Mouse (Mus musculus) monocyte, adult 5-6 weeks (primary cell): ENCODE data around the gene Clasp2. TPM values are rescaled to one million over a fixed set of nuclear protein-coding genes. Genes with fewer than 3 reads are reported as not detected.
"Not testable (repeated sequence)": the region's sequence is repeated elsewhere in the genome, so short reads cannot be mapped to it uniquely, and the experiment has no call there.

ENCODE experiments used
- ATAC-seq: fragments of 153-309, 156-312 bp; replicated peaks from 2 replicates; pipeline ENCODE4 v1.8.0; 2017; ENCODE audit warnings: mild to moderate bottlenecking; ENCODE audit not compliant: low TSS enrichment, insufficient number of reproducible peaks, severe bottlenecking, poor library complexity, low FRiP score
- total RNA-seq: library from RNA; stranded (forward); fragments of 200-1000, 200-491, 200-594 nt; gene quantifications from 3 replicates; pipeline ENCODE4 v1.2.3, GENCODE M21; 2017

Clasp2 gene
- total RNA-seq, 1 experiment from 2014 or later, result 42.1 TPM

DNA sequence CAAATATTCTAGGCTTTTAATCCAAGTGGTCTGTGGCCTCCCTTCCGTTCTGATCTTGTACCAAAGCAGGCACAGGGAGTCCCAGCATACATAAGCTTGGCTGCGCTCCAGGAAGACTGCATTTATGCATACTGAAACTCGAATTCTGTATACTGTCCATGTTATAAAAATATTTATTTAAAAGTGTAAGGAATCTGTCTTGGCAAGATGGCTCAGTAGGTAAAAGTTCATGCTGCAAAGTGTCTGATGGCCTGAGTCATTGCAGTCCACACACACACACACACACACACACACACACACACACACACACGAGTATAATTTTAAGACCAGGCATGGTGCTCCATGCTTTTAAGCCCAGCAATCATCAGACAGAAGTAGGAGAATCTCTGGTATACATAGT is 161.9 kb downstream of the Clasp2 start:
- no peak for ATAC-seq

- not testable (repeated sequence) for ATAC-seq
These were observed 163.0 kb downstream of the Clasp2 start for GRCm38 (mm10) chr9:113904315-113904714.

DNA sequence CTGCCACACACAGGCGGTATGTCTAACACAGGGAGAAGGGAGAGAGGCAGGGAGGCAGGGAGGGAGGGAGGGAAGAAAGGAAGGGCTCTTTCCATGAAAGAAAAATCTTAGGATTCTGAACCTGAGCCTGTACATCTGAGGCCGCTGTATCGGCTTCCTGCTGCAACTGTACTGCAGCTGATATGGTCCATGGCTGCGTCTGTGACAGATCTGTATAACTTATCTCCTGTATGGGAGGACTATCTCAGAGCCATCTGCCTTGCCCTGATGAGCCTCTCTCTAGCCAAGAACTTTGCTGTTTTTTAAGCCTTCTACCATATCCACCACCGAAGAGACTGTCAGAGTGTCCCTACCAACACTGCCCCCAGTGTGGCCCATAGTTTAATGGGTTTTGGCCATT is 174.5 kb downstream of the Clasp2 start:
- ATAC-seq, result no peak

GRCm38 (mm10) chr9:113922677-113923076 is 181.4 kb downstream of the Clasp2 start:
- ATAC-seq, result no peak

- ATAC-seq, result no peak
These were observed 183.6 kb downstream of the Clasp2 start for GRCm38 (mm10) chr9:113924883-113925282.

DNA sequence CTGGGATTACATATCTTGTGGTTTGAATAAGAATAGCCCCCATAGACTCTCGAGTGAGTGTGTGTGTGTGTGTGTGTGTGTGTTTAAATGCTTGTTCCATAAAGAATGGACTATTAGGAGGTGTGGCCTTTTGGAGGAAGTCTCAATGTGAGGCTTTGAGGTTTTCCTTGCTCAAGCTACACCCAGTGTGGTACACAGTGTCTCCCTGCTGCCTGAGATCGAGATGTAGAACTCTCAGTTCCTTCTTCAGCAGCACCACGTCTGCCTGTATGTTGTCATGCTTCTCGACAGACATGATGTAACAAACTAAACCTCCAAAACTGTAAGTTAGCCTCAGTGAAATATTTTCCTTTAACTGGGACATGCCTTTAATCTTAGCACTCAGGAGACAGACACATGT is 187.3 kb downstream of the Clasp2 start:
- ATAC-seq, result peak; percentile 74

DNA sequence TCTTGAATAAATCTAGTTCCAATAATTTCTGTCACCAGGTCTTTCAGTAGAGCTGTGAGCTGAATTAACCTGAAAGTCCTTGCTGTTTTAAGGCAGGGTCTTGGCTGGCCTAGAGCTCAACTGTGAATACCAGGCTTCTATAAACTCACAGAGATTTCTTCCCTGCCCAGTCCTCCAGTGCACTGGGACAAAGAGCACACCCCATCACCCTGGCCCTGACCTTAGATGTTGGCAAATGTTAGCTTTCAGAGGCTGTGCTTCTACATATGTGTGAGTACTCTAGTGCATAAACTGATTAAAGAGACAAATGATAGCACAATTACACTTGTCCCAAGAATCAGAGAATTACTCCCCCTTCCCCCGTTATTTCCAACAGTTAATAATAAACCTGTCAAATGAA is 188.4 kb downstream of the Clasp2 start:
- no peak for ATAC-seq

DNA sequence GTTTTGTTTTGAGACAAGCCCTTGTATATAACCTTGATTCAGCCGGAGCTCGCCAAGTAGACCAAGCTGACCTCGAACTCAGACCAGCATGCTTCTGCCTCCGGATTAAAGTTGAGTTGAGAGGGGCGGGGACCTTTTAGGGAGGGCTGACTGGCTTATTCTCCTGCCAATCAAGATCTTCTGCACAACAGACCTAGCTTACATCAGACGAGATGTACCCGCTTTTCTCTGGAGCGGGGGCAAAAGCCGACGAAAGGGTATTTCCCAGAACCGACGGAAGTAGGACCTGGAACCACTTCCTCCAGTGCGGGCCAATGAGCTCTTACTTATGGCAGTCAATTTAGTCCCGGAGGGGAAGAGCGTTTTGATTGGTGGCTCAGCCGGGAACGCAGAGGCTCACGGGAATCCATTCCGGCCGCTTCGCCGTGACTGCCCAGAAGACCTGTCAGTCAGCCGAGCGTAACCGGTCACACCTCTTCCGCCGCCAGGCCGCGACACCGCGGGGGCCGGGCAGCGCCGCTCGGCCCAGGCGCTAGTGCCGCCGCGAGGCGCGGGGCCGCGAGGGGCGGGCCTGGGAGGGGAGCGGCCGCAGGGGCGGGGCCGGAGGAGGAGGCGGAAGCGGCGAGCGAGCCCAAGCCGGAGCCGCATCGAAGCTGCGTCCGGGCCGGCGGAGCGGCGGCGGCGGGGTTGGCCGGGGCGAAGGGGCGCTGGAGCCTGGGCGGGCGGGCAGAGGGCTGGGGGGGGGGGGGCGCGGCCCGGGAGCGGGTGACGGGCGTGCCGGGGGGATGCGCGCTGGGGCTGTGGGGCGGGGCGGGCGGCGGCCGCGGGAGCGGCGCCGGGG is 189.5 kb downstream of the Clasp2 start, which contains the start of gene Ubp1:
Gene Ubp1 (plus strand): TSS at position 401 of the 841 bp plus-strand sequence.
- peak; percentile 94 for ATAC-seq

- no peak for ATAC-seq
These were observed 190.3 kb downstream of the Clasp2 start for GRCm38 (mm10) chr9:113931375-113932099.

DNA sequence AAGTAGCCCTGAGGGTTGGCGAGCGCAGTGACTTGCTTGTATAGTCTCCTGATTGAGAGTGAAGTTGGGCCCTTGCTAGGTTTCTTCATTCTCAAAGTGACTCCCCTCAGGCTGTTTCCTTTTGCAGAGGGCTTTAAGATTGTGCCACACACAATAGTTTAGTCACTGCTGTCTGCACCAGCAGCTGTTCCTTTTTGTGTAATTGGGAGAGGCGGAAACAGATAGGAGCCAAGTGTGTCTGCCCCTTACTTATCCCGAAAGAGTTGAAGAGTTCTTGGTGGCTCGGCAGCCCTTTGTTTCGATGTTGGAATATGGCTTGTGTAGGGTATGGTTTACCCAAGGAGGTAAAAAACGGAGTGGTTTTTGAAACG is 190.8 kb downstream of the Clasp2 start:
- no peak for ATAC-seq

DNA sequence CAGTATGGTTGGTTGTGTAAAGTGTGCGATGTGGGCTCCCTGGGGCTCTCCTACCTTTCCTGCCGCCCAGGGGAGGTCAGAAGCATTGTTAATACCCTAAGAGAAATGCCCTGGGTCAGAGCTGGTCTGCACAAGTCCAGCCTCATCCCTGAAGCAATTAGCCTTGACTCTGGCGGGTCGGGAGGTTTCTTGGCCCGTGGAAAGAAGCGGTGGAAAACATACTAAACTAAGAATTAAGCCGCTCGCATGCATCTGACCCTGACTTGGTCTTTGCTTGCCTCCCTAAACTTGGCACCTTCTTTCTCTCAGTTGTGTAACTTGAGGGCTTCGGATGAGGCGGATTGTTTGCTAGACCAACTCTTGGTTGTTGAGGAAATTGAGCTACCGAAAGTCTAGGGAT is 191.2 kb downstream of the Clasp2 start:
- ATAC-seq, result no peak

GRCm38 (mm10) chr9:113935638-113936037 is 194.4 kb downstream of the Clasp2 start:
- no peak for ATAC-seq

DNA sequence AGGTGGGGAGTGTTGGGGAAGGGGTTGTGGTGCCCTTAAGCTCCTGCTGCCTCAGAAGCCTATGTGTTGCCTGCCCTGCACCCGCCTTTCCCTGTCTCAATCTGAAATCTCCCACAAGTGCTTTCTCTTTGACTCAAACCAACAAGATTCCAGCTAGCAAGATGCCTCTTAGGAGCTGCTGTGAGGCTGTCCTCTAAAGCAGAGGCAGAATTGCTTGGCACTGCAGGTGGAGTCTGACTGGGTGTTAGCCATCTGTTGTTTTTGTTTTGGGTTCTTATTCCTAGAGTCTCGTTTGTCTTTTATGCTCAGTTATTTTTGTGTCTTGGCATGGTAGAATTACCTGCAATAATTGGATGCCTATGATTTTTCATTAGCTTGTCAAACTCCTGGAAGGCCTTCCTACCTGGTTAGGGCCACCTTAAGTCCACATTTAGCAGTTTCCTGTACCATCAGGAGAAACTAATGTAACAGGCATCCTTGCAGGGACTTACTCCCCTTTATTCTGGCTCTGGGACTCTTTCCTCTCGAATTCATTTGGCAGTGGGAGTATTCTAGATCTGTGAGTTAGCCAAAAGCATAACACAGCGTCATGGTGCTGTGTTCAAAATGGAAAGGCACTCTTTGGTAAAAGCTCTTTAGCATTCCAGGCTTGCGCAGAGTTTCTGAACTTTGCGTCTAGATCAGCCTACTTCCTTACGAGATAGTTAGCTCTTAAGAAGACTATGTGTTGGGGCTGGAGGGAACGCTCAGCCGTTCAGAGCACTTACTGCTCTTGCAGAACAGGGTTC is 198.0 kb downstream of the Clasp2 start:
- ATAC-seq, result no peak

DNA sequence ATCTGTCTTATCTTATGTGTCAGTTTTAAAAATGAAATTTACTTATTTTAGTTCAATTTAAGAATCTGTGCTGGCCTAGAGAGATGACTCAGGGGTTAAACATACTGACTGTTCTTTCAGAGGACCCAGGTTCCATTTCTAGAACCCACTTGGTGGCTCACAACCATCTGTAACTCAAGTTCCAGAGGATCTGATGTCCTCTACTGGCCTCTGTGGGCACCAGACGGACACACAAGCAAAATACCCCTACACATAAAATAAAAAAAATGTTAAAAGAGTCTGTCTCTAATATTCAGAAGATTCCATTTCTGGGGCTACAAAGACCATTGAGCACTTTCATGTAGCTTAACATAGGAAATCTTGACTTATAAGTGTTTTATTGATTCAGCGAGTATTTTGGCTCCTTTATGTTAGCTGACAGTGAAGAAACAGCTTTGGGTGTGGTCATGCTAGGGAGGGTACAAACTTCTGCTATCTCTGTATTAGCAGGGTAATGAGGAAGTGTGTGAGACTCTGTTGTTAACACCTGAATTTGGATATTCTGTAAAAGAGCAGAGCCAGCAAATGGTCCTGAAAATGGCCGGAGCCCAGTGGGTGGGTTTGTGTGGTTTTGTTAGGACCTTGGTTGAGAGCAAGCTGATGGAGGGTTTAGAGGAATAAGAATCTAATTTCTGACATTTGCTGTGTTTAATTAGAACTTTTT is 200.0 kb downstream of the Clasp2 start:
- peak; percentile 84 for ATAC-seq

DNA sequence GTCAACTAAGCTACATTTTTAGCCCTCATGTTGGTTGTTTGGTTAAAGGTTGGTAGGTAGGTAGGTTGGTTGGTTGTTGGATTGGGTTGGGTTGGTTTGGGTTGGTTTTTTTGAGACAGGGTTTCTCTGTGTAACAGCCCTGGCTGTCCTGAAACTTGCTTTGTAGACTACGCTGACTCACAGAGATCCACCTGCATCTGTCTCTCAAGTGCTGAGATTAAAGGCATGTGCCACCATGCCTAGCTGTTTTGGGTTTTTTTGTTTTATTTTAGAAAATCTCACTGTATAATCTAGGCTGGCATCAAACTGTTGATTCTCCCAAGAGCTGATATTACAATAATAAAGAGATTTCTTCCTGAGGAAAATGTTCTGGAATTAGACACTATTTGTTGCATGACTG is 202.1 kb downstream of the Clasp2 start:
- ATAC-seq, result no peak

GRCm38 (mm10) chr9:113947216-113947615 is 205.9 kb downstream of the Clasp2 start:
- ATAC-seq, result no peak

GRCm38 (mm10) chr9:113957777-113958176 is 216.5 kb downstream of the Clasp2 start:
- ATAC-seq, result no peak

GRCm38 (mm10) chr9:113963718-113964117 is 222.4 kb downstream of the Clasp2 start:
- no peak for ATAC-seq

GRCm38 (mm10) chr9:113964415-113964814 is 223.1 kb downstream of the Clasp2 start:
- ATAC-seq, result no peak
